Mouse (Mus musculus): Measurements from ENCODE around the gene Tut1. TPM values are rescaled to one million over a fixed set of nuclear protein-coding genes. Genes with fewer than 3 reads are reported as not detected.

Gene Tut1
- polyA plus RNA-seq, 1 experiment = 38.2 TPM

DNA sequence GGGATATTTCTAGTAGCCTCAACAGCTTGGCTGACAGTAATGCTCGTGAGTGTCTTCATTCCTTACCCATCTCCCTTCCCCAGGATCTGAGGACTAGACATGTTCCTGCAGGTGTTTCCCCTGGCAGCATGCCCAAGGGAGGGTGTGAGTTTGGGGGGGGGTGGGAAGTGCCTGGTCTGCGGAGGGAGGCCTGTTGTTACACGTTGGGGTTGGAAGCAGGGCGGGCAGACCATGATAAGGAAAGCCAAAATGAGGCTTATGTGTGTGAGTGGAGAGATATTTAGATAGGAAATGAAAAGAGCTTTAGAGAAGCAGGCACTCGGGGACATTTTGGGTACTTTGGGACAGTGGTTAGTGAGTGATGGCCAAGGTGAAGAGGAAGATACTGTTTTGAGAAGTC is 9.6 kb upstream of the Tut1 start:
- H3K36me3 ChIP-seq (ENCODE audit: control insufficient read depth, insufficient read depth, low read length) = peaks cover 11% of the 10 kb centered on the region
- no peak overlapping the region for H3K27ac ChIP-seq (ENCODE audit: control insufficient read depth, insufficient read depth, low read depth, low read length)

GRCm38 (mm10) chr19:8944750-8945149 is 8.9 kb upstream of the Tut1 start:
- TF ChIP-seq POLR2A (IDR thresholded peaks at IDR 0.05; ENCODE audit: control insufficient read depth, low read depth, low read length) = no peak
- no peak for TF ChIP-seq CTCF (IDR thresholded peaks at IDR 0.05; ENCODE audit: control insufficient read depth, insufficient read depth, insufficient replicate concordance, low read depth, low read length)
- peaks cover 15% of the 10 kb centered on the region for H3K4me1 ChIP-seq (ENCODE audit: control insufficient read depth, insufficient read depth, low read length)
- no peaks in the 10 kb centered on the region for H3K27me3 ChIP-seq (ENCODE audit: control insufficient read depth, insufficient read depth, low read length)
- H3K27ac ChIP-seq (ENCODE audit: control insufficient read depth, insufficient read depth, low read depth, low read length) = no peak overlapping the region
- H3K36me3 ChIP-seq (ENCODE audit: control insufficient read depth, insufficient read depth, low read length) = peaks cover 14% of the 10 kb centered on the region
- H3K4me3 ChIP-seq (ENCODE audit: control insufficient read depth, low read depth, low read length) = no peak overlapping the region

More for the DNA sequence above, 9.6 kb upstream of the Tut1 start:
- Histone ChIP-seq H3K4me1 (ENCODE audit: control insufficient read depth, insufficient read depth, low read length) (peaks cover 15% of the 10 kb centered on the region), H3K4me3 (ENCODE audit: control insufficient read depth, low read depth, low read length) (no peak overlapping the region), H3K27me3 (ENCODE audit: control insufficient read depth, insufficient read depth, low read length) (no peaks in the 10 kb centered on the region)
- TF ChIP-seq CTCF (IDR thresholded peaks at IDR 0.05; ENCODE audit: control insufficient read depth, insufficient read depth, insufficient replicate concordance, low read depth, low read length) (no peak), POLR2A (IDR thresholded peaks at IDR 0.05; ENCODE audit: control insufficient read depth, low read depth, low read length) (no peak)

DNA sequence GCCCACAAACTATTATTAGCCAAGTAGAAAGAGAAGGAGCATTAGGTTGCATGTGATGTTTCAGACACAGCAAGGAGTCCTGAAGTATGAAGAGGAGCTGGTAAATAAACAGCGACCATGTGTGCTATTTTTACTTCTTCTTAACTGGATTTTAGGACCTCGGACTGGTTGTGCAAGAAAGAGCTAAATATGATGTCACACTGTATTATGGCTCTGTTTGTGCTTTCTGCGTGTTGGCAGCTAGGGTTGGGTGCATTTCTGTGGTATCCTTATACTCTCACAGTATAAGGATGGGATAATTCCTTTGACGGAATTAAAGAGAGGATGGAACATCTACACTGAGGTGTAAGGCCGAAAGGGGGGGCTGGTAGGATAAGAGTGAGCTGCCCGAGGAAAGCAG is 8.4 kb upstream of the Tut1 start:
- peaks cover 13% of the 10 kb centered on the region for H3K4me1 ChIP-seq (ENCODE audit: control insufficient read depth, insufficient read depth, low read length)
- no peak overlapping the region for H3K27ac ChIP-seq (ENCODE audit: control insufficient read depth, insufficient read depth, low read depth, low read length)
- peaks cover 14% of the 10 kb centered on the region for H3K36me3 ChIP-seq (ENCODE audit: control insufficient read depth, insufficient read depth, low read length)
- TF ChIP-seq CTCF (IDR thresholded peaks at IDR 0.05; ENCODE audit: control insufficient read depth, insufficient read depth, insufficient replicate concordance, low read depth, low read length) (no peak), POLR2A (IDR thresholded peaks at IDR 0.05; ENCODE audit: control insufficient read depth, low read depth, low read length) (no peak)
- no peaks in the 10 kb centered on the region for H3K27me3 ChIP-seq (ENCODE audit: control insufficient read depth, insufficient read depth, low read length)
- no peak overlapping the region for H3K4me3 ChIP-seq (ENCODE audit: control insufficient read depth, low read depth, low read length)

DNA sequence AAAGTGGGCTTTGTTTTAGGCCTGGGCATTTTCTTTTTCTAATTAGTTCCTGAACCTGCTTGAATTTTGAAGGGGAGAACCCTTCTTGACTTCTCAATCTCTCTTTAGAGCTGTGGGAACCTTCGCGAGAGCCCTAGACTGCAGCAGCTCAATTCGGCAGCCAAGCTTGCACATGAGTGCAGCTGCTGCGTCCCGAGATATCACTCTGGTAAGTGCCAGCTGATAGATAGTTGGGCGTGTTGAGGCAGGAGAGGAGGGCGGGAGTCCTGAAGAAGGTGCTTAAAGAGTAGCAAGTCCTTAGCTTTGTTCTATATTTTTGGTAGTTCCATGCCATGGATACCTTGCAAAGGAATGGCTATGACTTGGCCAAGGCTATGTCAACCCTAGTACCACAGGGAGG is 6.7 kb upstream of the Tut1 start:
- no peaks in the 10 kb centered on the region for H3K27me3 ChIP-seq (ENCODE audit: control insufficient read depth, insufficient read depth, low read length)
- peaks cover 16% of the 10 kb centered on the region for H3K36me3 ChIP-seq (ENCODE audit: control insufficient read depth, insufficient read depth, low read length)
- no peak overlapping the region for H3K4me3 ChIP-seq (ENCODE audit: control insufficient read depth, low read depth, low read length)
- no peak overlapping the region for H3K27ac ChIP-seq (ENCODE audit: control insufficient read depth, insufficient read depth, low read depth, low read length)
- no peak for TF ChIP-seq POLR2A (IDR thresholded peaks at IDR 0.05; ENCODE audit: control insufficient read depth, low read depth, low read length)
- TF ChIP-seq CTCF (IDR thresholded peaks at IDR 0.05; ENCODE audit: control insufficient read depth, insufficient read depth, insufficient replicate concordance, low read depth, low read length) = no peak
- no peaks in the 10 kb centered on the region; the same call in 1 of the 2 replicates for H3K4me1 ChIP-seq (ENCODE audit: control insufficient read depth, insufficient read depth, low read length)

- no peak overlapping the region for H3K4me3 ChIP-seq (ENCODE audit: control insufficient read depth, low read depth, low read length)
- TF ChIP-seq CTCF (IDR thresholded peaks at IDR 0.05; ENCODE audit: control insufficient read depth, insufficient read depth, insufficient replicate concordance, low read depth, low read length) (no peak), POLR2A (IDR thresholded peaks at IDR 0.05; ENCODE audit: control insufficient read depth, low read depth, low read length) (no peak)
- H3K27ac ChIP-seq (ENCODE audit: control insufficient read depth, insufficient read depth, low read depth, low read length) = no peak overlapping the region
- H3K4me1 ChIP-seq (ENCODE audit: control insufficient read depth, insufficient read depth, low read length) = no peaks in the 10 kb centered on the region; the same call in 1 of the 2 replicates
- no peaks in the 10 kb centered on the region for H3K27me3 ChIP-seq (ENCODE audit: control insufficient read depth, insufficient read depth, low read length)
- H3K36me3 ChIP-seq (ENCODE audit: control insufficient read depth, insufficient read depth, low read length) = peaks cover 16% of the 10 kb centered on the region
Measured at GRCm38 (mm10) chr19:8950190-8950589, 3.5 kb upstream of the Tut1 start.

DNA sequence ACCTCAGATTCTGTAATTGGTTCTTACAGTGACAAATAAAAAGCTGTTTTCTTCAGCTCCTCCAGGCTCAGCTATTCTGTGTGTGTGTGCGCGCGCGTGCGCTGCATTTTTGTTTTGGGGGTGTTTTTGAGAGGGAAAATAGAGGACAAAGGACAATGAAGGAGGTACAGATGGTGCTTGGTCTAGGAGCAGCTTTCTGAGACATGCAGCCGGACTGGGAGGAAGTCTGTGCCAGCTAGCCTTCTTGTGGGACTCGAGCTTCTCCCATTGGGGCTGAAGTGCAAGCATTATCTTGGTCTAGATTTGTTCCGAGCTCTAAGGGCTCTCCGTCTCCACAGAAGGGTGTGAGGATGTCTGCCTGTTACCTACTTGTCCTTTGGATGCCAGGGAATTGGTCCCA is 1.4 kb upstream of the Tut1 start:
- no peak for TF ChIP-seq POLR2A (IDR thresholded peaks at IDR 0.05; ENCODE audit: control insufficient read depth, low read depth, low read length)
- no peak for TF ChIP-seq CTCF (IDR thresholded peaks at IDR 0.05; ENCODE audit: control insufficient read depth, insufficient read depth, insufficient replicate concordance, low read depth, low read length)
- Histone ChIP-seq H3K36me3 (ENCODE audit: control insufficient read depth, insufficient read depth, low read length) (peaks cover 13% of the 10 kb centered on the region), H3K27ac (ENCODE audit: control insufficient read depth, insufficient read depth, low read depth, low read length) (no peak overlapping the region), H3K4me1 (ENCODE audit: control insufficient read depth, insufficient read depth, low read length) (no peaks in the 10 kb centered on the region; the same call in 1 of the 2 replicates), H3K4me3 (ENCODE audit: control insufficient read depth, low read depth, low read length) (no peak overlapping the region), H3K27me3 (ENCODE audit: control insufficient read depth, insufficient read depth, low read length) (no peaks in the 10 kb centered on the region)

DNA sequence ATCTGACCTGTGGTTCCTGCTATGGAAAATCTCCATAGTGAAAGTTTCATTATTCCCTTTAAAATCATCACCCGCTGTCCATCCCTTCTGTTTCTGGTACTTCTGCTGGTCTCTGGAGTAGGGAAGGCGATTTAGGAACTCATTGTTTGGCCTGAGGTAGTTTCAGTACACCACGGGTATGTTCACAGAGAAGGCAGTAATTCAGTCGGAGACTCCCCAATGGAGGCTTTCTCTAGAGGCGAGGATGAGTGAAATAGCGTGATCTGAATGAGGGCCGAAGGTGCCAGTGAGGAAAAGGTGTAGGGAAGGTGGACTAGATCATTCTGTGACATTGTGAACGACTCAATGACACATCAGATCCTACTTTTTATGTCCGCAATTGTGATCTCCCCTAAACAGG is 524 bp downstream of the Tut1 start:
- TF ChIP-seq CTCF (IDR thresholded peaks at IDR 0.05; ENCODE audit: control insufficient read depth, insufficient read depth, insufficient replicate concordance, low read depth, low read length) = no peak
- no peak for TF ChIP-seq POLR2A (IDR thresholded peaks at IDR 0.05; ENCODE audit: control insufficient read depth, low read depth, low read length)
- Histone ChIP-seq H3K27ac (ENCODE audit: control insufficient read depth, insufficient read depth, low read depth, low read length) (peak overlapping the region; percentile 77), H3K4me1 (ENCODE audit: control insufficient read depth, insufficient read depth, low read length) (no peaks in the 10 kb centered on the region; the same call in 1 of the 2 replicates), H3K36me3 (ENCODE audit: control insufficient read depth, insufficient read depth, low read length) (peaks cover 8% of the 10 kb centered on the region), H3K4me3 (ENCODE audit: control insufficient read depth, low read depth, low read length) (peak overlapping the region; percentile 84), H3K27me3 (ENCODE audit: control insufficient read depth, insufficient read depth, low read length) (no peaks in the 10 kb centered on the region)

GRCm38 (mm10) chr19:8962256-8962655 is 8.6 kb downstream of the Tut1 start:
- H3K27ac ChIP-seq (ENCODE audit: control insufficient read depth, insufficient read depth, low read depth, low read length) = no peak overlapping the region
- peaks cover 6% of the 10 kb centered on the region; the same call in 1 of the 2 replicates for H3K36me3 ChIP-seq (ENCODE audit: control insufficient read depth, insufficient read depth, low read length)
- no peak overlapping the region for H3K4me3 ChIP-seq (ENCODE audit: control insufficient read depth, low read depth, low read length)
- H3K4me1 ChIP-seq (ENCODE audit: control insufficient read depth, insufficient read depth, low read length) = peaks cover 2% of the 10 kb centered on the region
- no peaks in the 10 kb centered on the region for H3K27me3 ChIP-seq (ENCODE audit: control insufficient read depth, insufficient read depth, low read length)
- TF ChIP-seq CTCF (IDR thresholded peaks at IDR 0.05; ENCODE audit: control insufficient read depth, insufficient read depth, insufficient replicate concordance, low read depth, low read length) = no peak
- TF ChIP-seq POLR2A (IDR thresholded peaks at IDR 0.05; ENCODE audit: control insufficient read depth, low read depth, low read length) = no peak
